Mouse (Mus musculus) Patski (cell line): Measurements from ENCODE around the gene Coro2a. TPM values are rescaled to one million over a fixed set of nuclear protein-coding genes. Genes with fewer than 3 reads are reported as not detected.

Experiments used
- ATAC-seq: fragments of 100-300 bp; one replicate; pipeline ENCODE4 v1.8.0; 2021
- CTCF ChIA-PET: fragments of 350-600 bp; sonication (Branson Sonifier 250); formaldehyde crosslinking; loops from one replicate; lab custom pipeline; 2022; ENCODE audit warnings: inconsistent platforms; lab: Charles Lee
- POLR2A ChIA-PET: fragments of 350-600 bp; sonication (Branson Sonifier 250); formaldehyde crosslinking; loops from one replicate; lab custom pipeline; 2022; ENCODE audit warnings: antibody characterized with exemption, inconsistent platforms; lab: Charles Lee
- DNase-seq: peaks from one replicate; pipeline ENCODE4 v3.0.0-alpha.2; 2011; ENCODE audit warnings: low read depth, low spot score
- H3K27me3 ChIP-seq: fragments of 371-371 bp; one replicate; pipeline ENCODE4 v1.5.1; 2021
- CTCF ChIP-seq: fragments of 100-300 bp; IDR thresholded peaks from one replicate; pipeline ENCODE4 v1.5.1; 2021
- in situ Hi-C: fragments of 300-500 bp; cut with MboI; formaldehyde crosslinking; loops from 3 replicates; pipeline ENCODE4 v1.11.1; 2018; ENCODE audit warnings: low pct_unique_long_range_greater_than_20kb, mixed read lengths
- polyA plus RNA-seq: library from polyadenylated mRNA; unstranded; gene quantifications from one replicate; pipeline ENCODE4 v1.2.3, GENCODE M21; 2021

Gene Coro2a
- polyA plus RNA-seq, 1 experiment from 2014 or later, result 0.12 TPM

- DNase-seq, result no peak
- TF ChIP-seq CTCF, result no peak
- H3K27me3 ChIP-seq, result no peaks in the 10 kb centered on the region
- in situ Hi-C loops, result no loop called here
- POLR2A ChIA-PET, result no interaction called here
- no peak for ATAC-seq
- CTCF ChIA-PET, result no interaction called here
Measured at GRCm38 (mm10) chr4:46532926-46533325, 69.1 kb downstream of the Coro2a start.

GRCm38 (mm10) chr4:46532511-46532910 is 69.5 kb downstream of the Coro2a start:
- in situ Hi-C loops, result no loop called here
- POLR2A ChIA-PET, result no interaction called here
- DNase-seq (no peak), ATAC-seq (no peak)
- TF ChIP-seq CTCF, result no peak
- CTCF ChIA-PET, result no interaction called here
- H3K27me3 ChIP-seq, result no peaks in the 10 kb centered on the region

GRCm38 (mm10) chr4:46529722-46530121 is 72.3 kb downstream of the Coro2a start:
- CTCF ChIA-PET, result no interaction called here
- in situ Hi-C loops, result no loop called here
- DNase-seq (no peak), ATAC-seq (no peak)
- TF ChIP-seq CTCF, result no peak
- no peaks in the 10 kb centered on the region for H3K27me3 ChIP-seq
- POLR2A ChIA-PET, result no interaction called here

GRCm38 (mm10) chr4:46527558-46527926 is 74.5 kb downstream of the Coro2a start:
- H3K27me3 ChIP-seq, result no peaks in the 10 kb centered on the region
- no peak for DNase-seq
- in situ Hi-C loops, result no loop called here
- TF ChIP-seq CTCF, result no peak
- CTCF ChIA-PET, result no interaction called here
- POLR2A ChIA-PET, result no interaction called here
- no peak for ATAC-seq

- DNase-seq (no peak), ATAC-seq (no peak)
- H3K27me3 ChIP-seq, result no peaks in the 10 kb centered on the region
Measured at GRCm38 (mm10) chr4:46526798-46527557, 75.0 kb downstream of the Coro2a start.

GRCm38 (mm10) chr4:46526226-46526625 is 75.8 kb downstream of the Coro2a start:
- no peak for ATAC-seq
- no peak for TF ChIP-seq CTCF
- POLR2A ChIA-PET, result no interaction called here
- no peaks in the 10 kb centered on the region for H3K27me3 ChIP-seq
- in situ Hi-C loops, result no loop called here
- CTCF ChIA-PET, result no interaction called here
- DNase-seq, result no peak

More at GRCm38 (mm10) chr4:46526798-46527557, 75.0 kb downstream of the Coro2a start:
- POLR2A ChIA-PET, result no interaction called here
- CTCF ChIA-PET, result no interaction called here
- TF ChIP-seq CTCF, result no peak
- in situ Hi-C loops, result no loop called here

GRCm38 (mm10) chr4:46523324-46523723 is 78.7 kb downstream of the Coro2a start:
- DNase-seq (no peak), ATAC-seq (no peak)
- in situ Hi-C loops, result no loop called here
- CTCF ChIA-PET, result no interaction called here
- TF ChIP-seq CTCF, result no peak
- no peaks in the 10 kb centered on the region for H3K27me3 ChIP-seq
- POLR2A ChIA-PET, result no interaction called here

- POLR2A ChIA-PET, result no interaction called here
- TF ChIP-seq CTCF, result no peak
- DNase-seq (no peak), ATAC-seq (no peak)
- CTCF ChIA-PET, result interaction anchor here (3.1 kb wide), 1 partner anchor 13 kb away, joined by 9 read pairs; no protein-coding TSS in a partner anchor
- H3K27me3 ChIP-seq, result no peaks in the 10 kb centered on the region
- in situ Hi-C loops, result no loop called here
Measured at GRCm38 (mm10) chr4:46521457-46521856, 80.5 kb downstream of the Coro2a start.

- TF ChIP-seq CTCF, result no peak
- ChIA-PET POLR2A (no interaction called here), CTCF (interaction anchor here (3.1 kb wide), 1 partner anchor 13 kb away, joined by 9 read pairs; no protein-coding TSS in a partner anchor)
- H3K27me3 ChIP-seq, result no peaks in the 10 kb centered on the region
- no peak for ATAC-seq
- in situ Hi-C loops, result no loop called here
- DNase-seq, result no peak
Measured at GRCm38 (mm10) chr4:46520491-46520890, 81.5 kb downstream of the Coro2a start.

- ChIA-PET CTCF (interaction anchor here (0.6 to 2.5 kb wide), 7 partner anchors 12 to 167 kb away, joined by 3 to 9 read pairs (median 4); no protein-coding TSS in a partner anchor), POLR2A (no interaction called here)
- peak; percentile 74 for ATAC-seq
- no peaks in the 10 kb centered on the region for H3K27me3 ChIP-seq
- DNase-seq, result no peak
- TF ChIP-seq CTCF, result no peak
- in situ Hi-C loops, result no loop called here
Measured at GRCm38 (mm10) chr4:46507736-46508460, 94.1 kb downstream of the Coro2a start.
